Mouse (Mus musculus) cortical plate, adult 2 months (tissue): Measurements from ENCODE around the gene Pdss2. TPM values are rescaled to one million over a fixed set of nuclear protein-coding genes. Genes with fewer than 3 reads are reported as not detected.
"Not testable (repeated sequence)": the region's sequence is repeated elsewhere in the genome, so short reads cannot be mapped to it uniquely, and the experiment has no call there.

Experiments
- H3K27ac ChIP-seq: fragments of 200-500 bp; 2 replicates; pipeline ENCODE4 v1.5.1; 2012; ENCODE audit warnings: low read length, control low read depth, inconsistent platforms; ENCODE audit not compliant: insufficient read depth
- H3K4me1 ChIP-seq: fragments of 200-500 bp; 2 replicates; pipeline ENCODE4 v1.6.1; 2011; ENCODE audit warnings: low read length; ENCODE audit not compliant: control insufficient read depth, insufficient read depth
- H3K4me3 ChIP-seq: fragments of 200-500 bp; 2 replicates; pipeline ENCODE4 v1.5.1; 2011; ENCODE audit warnings: mild to moderate bottlenecking, low read length, control low read depth; ENCODE audit not compliant: insufficient read depth
- CTCF ChIP-seq: fragments of 200-500 bp; IDR thresholded peaks from 2 replicates; pipeline ENCODE4 v1.5.1; 2011; ENCODE audit warnings: mild to moderate bottlenecking, control low read depth, low read length; ENCODE audit not compliant: insufficient read depth; ENCODE audit errors: extremely low read depth
- POLR2A ChIP-seq: fragments of 200-500 bp; IDR thresholded peaks from 2 replicates; pipeline ENCODE4 v1.6.1; 2011; ENCODE audit warnings: mild to moderate bottlenecking, low read length, control low read depth; ENCODE audit not compliant: insufficient read depth; ENCODE audit errors: extremely low read depth
- polyA plus RNA-seq: library from polyadenylated mRNA; depleted of rRNA; stranded (reverse); fragments of >200 nt; gene quantifications from 2 replicates; pipeline ENCODE4 v1.2.3, GENCODE M21; 2012

Gene Pdss2
- polyA plus RNA-seq, 1 experiment, result 12.1 TPM

DNA sequence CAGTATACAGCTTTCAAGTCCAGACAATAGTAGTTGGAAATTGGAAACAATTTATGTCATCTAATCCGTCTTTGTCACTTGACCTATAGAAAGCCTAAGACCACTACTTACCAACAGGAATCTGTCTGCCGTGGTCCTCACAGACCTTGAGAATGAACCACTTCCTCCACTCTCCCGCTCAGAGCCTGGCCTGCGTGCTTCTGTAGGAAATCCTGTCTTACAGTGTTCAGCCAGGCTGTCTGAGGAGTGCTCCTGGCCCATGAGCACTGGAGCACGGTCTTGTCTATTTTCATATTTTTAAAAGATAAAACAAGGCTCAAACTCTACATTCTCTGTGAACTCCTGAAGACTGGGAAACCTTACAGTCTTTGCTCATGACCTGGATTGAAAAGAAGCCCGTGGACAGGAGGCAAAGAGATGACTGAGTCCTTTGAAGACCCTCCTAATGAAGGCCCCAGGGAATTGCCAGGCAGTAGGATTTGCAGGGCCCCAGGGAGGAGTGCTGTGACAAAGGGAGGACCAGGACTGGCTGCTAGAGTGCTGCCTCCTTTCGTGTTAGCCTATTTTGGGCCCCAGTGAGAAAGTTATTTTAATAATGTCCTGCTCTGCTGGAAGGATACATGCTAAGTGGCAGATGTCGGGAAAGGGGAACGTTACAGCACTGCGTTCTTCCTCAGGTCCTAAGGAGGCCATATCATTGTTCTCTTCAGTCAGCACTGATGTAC is 188.4 kb downstream of the Pdss2 start:
- no peak for TF ChIP-seq POLR2A
- TF ChIP-seq CTCF, result no peak
- no peak overlapping the region for H3K4me3 ChIP-seq

GRCm38 (mm10) chr10:43411164-43411563 is 189.9 kb downstream of the Pdss2 start:
- H3K4me1 ChIP-seq, H3K27ac ChIP-seq, H3K4me3 ChIP-seq: not testable (repeated sequence)

More for the DNA sequence above, 188.4 kb downstream of the Pdss2 start:
- no peak overlapping the region for H3K27ac ChIP-seq
- no peaks in the 10 kb centered on the region for H3K4me1 ChIP-seq

- TF ChIP-seq POLR2A (no peak), CTCF (no peak)
- Histone ChIP-seq H3K4me1 (no peaks in the 10 kb centered on the region), H3K4me3 (no peak overlapping the region), H3K27ac (no peak overlapping the region)
Observed at GRCm38 (mm10) chr10:43417346-43417745, 196.1 kb downstream of the Pdss2 start.

DNA sequence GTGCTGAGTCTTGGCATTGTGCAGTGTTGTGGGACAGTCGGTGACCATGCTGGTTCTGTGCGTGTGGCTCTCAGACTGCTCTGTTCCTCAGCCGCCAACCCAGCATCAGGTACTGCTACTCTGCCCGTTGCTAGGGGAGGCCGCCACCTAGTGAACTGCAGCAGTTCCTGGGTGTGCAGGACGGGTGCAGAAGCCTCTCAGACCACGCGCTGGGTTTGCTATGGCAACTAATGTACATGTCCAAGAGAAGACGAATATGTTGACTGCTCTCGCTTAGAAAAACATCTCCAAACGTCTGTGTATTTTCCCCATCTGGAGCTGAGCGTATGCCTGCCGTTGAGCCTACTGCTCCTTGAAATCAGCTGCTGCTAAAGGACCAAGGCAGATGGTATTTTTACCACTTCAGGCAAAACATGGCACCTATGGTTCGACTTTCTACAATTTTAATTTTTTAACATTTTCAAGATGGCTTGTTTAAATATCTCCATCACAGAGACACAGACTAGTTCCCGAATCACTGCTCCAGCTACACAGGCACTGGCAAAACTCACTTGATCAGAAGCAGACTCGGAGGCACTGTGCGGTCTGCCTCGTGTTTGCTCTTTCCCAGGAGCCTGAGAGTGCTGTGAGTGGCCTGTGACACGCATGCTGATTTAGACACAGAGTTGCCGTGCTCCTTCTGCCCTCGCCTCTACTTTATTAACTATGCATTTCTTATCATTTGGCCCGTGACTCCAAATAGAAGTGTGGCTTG is 199.6 kb downstream of the Pdss2 start:
- Histone ChIP-seq H3K4me1 (no peaks in the 10 kb centered on the region), H3K27ac (no peak overlapping the region), H3K4me3 (no peak overlapping the region)
- TF ChIP-seq POLR2A (no peak), CTCF (peak; percentile 23)

DNA sequence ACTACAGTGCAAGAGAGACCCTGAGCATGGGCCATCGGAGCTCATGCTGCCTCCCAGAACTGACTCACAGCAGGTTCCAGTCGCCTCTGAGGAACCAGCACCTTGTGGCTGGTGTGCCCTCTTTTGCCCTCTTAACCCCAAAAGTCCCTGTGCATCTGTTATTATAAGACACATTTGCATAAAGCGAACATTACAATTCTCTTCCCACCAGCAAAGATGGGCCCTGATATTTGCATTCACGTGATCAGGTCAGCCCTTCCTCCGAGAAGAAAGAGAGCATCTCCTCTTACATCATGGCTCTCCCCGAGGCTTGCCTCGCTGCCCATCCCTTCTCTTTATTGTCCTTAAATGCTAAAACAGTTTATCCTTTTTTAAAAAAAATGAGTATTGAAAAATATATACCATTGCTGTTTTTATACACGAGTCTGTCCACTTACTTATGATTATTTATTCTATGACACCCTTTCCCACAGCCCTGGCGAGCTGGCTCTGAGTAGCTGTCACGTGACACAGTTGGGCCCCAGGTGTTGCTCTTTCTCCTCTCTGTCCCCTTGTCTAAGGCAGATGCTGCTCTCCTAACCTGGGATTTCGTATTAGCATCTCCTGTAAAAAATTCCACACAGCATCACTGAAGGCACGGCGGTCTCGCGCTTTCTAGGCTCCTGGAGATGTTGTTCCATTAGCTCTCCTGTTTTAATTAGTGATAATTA is 200.9 kb downstream of the Pdss2 start:
- no peak for TF ChIP-seq POLR2A
- no peak for TF ChIP-seq CTCF
- Histone ChIP-seq H3K27ac (no peak overlapping the region), H3K4me3 (no peak overlapping the region), H3K4me1 (no peaks in the 10 kb centered on the region)

DNA sequence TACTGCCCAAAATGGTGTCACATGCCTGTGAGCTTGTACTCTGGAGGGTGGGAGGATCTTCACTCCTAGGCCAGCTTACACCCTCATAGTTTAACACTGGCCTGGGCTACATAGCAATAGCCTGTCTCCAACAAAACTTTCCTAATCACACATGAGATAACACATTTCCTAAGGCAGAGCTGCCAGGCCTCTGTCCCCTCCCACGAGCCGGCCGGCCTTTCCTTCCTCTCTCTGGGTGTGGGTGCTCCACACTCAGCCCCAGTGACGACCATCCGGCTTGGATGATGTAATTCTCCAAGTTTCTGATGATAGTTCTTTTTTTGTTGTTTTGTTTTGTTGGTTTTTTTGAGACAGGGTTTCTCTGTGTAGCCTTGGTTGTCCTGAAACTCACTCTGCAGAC is 203.3 kb downstream of the Pdss2 start:
- no peaks in the 10 kb centered on the region for H3K4me1 ChIP-seq
- H3K27ac ChIP-seq, result no peak overlapping the region
- TF ChIP-seq POLR2A, result no peak
- TF ChIP-seq CTCF, result no peak
- H3K4me3 ChIP-seq, result no peak overlapping the region

DNA sequence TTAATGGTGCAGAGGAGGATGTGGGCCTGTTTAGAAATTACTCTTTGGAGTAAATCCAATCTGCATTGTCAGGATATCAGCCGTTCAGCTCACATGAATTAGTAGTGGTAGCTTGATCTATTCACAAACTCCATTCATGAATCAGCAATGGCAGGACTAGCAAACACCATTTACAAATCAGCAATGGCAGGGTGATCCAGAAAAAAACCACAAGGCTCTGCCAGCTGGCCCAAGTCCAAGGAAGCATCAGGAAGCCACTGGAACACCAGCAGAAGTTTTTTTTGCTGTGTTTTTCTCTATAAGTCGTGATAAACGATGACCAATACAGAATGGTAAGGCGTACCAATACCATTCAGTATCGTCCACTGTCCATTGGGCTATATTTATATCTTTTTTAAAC is 209.3 kb downstream of the Pdss2 start:
- Histone ChIP-seq H3K4me1 (no peaks in the 10 kb centered on the region), H3K27ac (no peak overlapping the region), H3K4me3 (no peak overlapping the region)
- TF ChIP-seq CTCF (no peak), POLR2A (no peak)

GRCm38 (mm10) chr10:43434326-43434725 is 213.0 kb downstream of the Pdss2 start:
- H3K4me3 ChIP-seq, result no peak overlapping the region
- H3K4me1 ChIP-seq, result no peaks in the 10 kb centered on the region
- TF ChIP-seq CTCF (no peak), POLR2A (no peak)
- H3K27ac ChIP-seq, result no peak overlapping the region

GRCm38 (mm10) chr10:43435757-43436156 is 214.5 kb downstream of the Pdss2 start:
- TF ChIP-seq POLR2A, result no peak
- TF ChIP-seq CTCF, result no peak
- Histone ChIP-seq H3K27ac (no peak overlapping the region), H3K4me1 (no peaks in the 10 kb centered on the region), H3K4me3 (no peak overlapping the region)

DNA sequence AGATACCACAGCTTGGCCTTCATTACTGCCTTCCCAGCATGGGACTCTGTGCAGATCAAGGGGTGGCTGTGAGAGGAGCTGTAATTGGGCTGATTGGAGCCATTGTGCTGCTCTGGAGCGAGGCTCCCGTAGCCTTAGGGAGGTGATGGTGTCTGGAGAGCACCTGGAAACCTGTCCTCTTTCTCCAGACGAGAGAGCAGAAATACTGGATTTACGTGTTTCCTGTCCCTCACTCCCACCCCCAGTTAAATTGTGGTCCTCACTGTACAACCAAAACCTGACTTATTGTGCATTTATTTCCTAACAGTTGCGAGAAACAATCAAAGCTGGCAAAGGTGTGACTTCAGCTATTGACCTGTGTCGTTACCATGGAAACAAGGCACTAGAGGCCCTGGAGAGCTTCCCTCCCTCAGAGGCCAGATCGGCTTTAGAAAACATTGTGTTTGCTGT is 218.2 kb downstream of the Pdss2 start:
- Histone ChIP-seq H3K27ac (no peak overlapping the region), H3K4me1 (no peaks in the 10 kb centered on the region), H3K4me3 (no peak overlapping the region)
- TF ChIP-seq CTCF (no peak), POLR2A (no peak)

DNA sequence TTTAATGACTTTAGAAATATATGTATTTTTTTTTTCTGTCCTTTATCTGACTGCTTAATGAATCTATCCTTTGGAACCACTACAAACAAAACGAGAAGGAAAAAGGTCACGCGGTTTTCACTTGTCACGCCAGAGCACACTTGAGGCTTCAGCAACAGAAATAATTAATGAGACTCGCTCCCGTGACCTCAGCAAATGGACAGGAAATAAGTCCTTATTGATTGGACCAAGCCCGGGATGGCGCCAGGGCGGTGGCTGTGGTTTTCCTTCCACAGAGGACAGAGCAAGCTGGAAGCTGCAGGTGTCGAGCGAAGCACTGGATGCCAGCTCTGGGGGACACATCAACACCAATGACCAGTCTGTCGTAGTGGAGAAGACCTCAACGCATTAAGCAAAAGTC is 218.8 kb downstream of the Pdss2 start:
- no peak for TF ChIP-seq POLR2A
- TF ChIP-seq CTCF, result no peak
- no peak overlapping the region for H3K4me3 ChIP-seq
- H3K27ac ChIP-seq, result no peak overlapping the region

More for the DNA sequence above, 218.8 kb downstream of the Pdss2 start:
- H3K4me1 ChIP-seq, result no peaks in the 10 kb centered on the region
